Mouse (Mus musculus) neutrophil, adult 59 days (primary cell): ENCODE measurements around the gene Gpr12. TPM values are rescaled to one million over a fixed set of nuclear protein-coding genes. Genes with fewer than 3 reads are reported as not detected.

Experiments used
- total RNA-seq, 2 experiments: library from RNA; stranded (reverse); gene quantifications; 1 replicate in 1 of 2; 2 replicates in 1 of 2; pipeline ENCODE4 v1.2.4; 2023

Gpr12 gene
- total RNA-seq = under 1 TPM in 1 of 2 experiments, not detected in 1; 0.22 TPM

GRCm38 (mm10) chr5:146584478-146585306 lies at the start of gene Gpr12:
TSS of gene Gpr12 (minus strand) at chr5:146585239.

GRCm38 (mm10) chr5:146555836-146556235 lies 29.2 kb downstream of the Gpr12 start, which contains the start of gene Gm3415:
TSS of gene Gm3415 (plus strand) at chr5:146556136.

GRCm38 (mm10) chr5:146537347-146537746 lies 47.7 kb downstream of the Gpr12 start, which contains the start of gene Gm3409:
TSS of gene Gm3409 (plus strand) at chr5:146537647.

Other genes with a start within 250 kb of the Gpr12 start
- gene Wasf3, start 200.3 kb downstream of the Gpr12 start, total RNA-seq = not detected
- gene Gm6408, start 103.3 kb downstream of the Gpr12 start, total RNA-seq = not detected
- not detected for gene Gm6370, start 93.9 kb downstream of the Gpr12 start, total RNA-seq
- not detected for gene 4930449I24Rik, start 82.8 kb downstream of the Gpr12 start, total RNA-seq
- not detected for gene Gm3402, start 71.1 kb downstream of the Gpr12 start, total RNA-seq
- gene Gm3404, start 59.4 kb downstream of the Gpr12 start, total RNA-seq = not detected
- gene Gm3409, start 47.6 kb downstream of the Gpr12 start, total RNA-seq = not detected
- gene Gm3415, start 29.1 kb downstream of the Gpr12 start, total RNA-seq = not detected
- 10 to 100 TPM; 23.0 to 27.4 TPM for gene Usp12, start 209.8 kb upstream of the Gpr12 start, total RNA-seq
- gene Rpl21, start 247.7 kb upstream of the Gpr12 start, total RNA-seq = 100 to 1,000 TPM; 177 to 214 TPM